Mouse (Mus musculus): ENCODE measurements around the gene Gm9736.
"Not testable (repeated sequence)": the region's sequence is repeated elsewhere in the genome, so short reads cannot be mapped to it uniquely, and the experiment has no call there.

Gm9736 gene

GRCm38 (mm10) chr10:77751254-77751653 lies at the start of gene Gm9736:
Gm9736 (minus strand) TSS chr10:77751354.
- not testable (repeated sequence) for DNase-seq (ENCODE audit: low spot score in 2 of 2)

- no peak for DNase-seq (ENCODE audit: low spot score in 2 of 2)
Observed at GRCm38 (mm10) chr10:77798921-77799508, 47.9 kb upstream of the Gm9736 start, which contains the start of gene Gm19668. Gm19668 (minus strand) TSS chr10:77799133.

GRCm38 (mm10) chr10:77798164-77798920 lies 47.2 kb upstream of the Gm9736 start:
- not testable (repeated sequence) for DNase-seq (ENCODE audit: low spot score in 2 of 2)

GRCm38 (mm10) chr10:77797677-77798076 lies 46.5 kb upstream of the Gm9736 start:
- no peak for DNase-seq (ENCODE audit: low spot score in 2 of 2)

GRCm38 (mm10) chr10:77794976-77795375 lies 43.8 kb upstream of the Gm9736 start, which contains the start of gene Gm9639:
Gm9639 (minus strand) TSS chr10:77795076.
- DNase-seq (ENCODE audit: low spot score in 2 of 2): no peak

GRCm38 (mm10) chr10:77788621-77789020 lies 37.5 kb upstream of the Gm9736 start:
- no peak for DNase-seq (ENCODE audit: low spot score in 2 of 2)

GRCm38 (mm10) chr10:77787876-77788275 lies 36.7 kb upstream of the Gm9736 start, which contains the start of gene Gm7137:
Gm7137 (minus strand) TSS chr10:77788200.
- DNase-seq (ENCODE audit: low spot score in 2 of 2): not testable (repeated sequence)

GRCm38 (mm10) chr10:77783396-77783795 lies 32.2 kb upstream of the Gm9736 start:
- DNase-seq (ENCODE audit: low spot score in 2 of 2): not testable (repeated sequence)

GRCm38 (mm10) chr10:77782442-77782841 lies 31.3 kb upstream of the Gm9736 start, which contains the start of gene Gm3250:
Gm3250 (minus strand) TSS chr10:77782542.
- DNase-seq (ENCODE audit: low spot score in 2 of 2): not testable (repeated sequence)

GRCm38 (mm10) chr10:77776844-77777243 lies 25.7 kb upstream of the Gm9736 start, which contains the start of gene Gm7138:
Gm7138 (minus strand) TSS chr10:77776944.
- not testable (repeated sequence) for DNase-seq (ENCODE audit: low spot score in 2 of 2)

- DNase-seq (ENCODE audit: low spot score in 2 of 2): not testable (repeated sequence)
Observed at GRCm38 (mm10) chr10:77772142-77772541, 21.0 kb upstream of the Gm9736 start.

GRCm38 (mm10) chr10:77771225-77771624 lies 20.1 kb upstream of the Gm9736 start, which contains the start of gene Gm3238:
Gm3238 (minus strand) TSS chr10:77771325.
- not testable (repeated sequence) for DNase-seq (ENCODE audit: low spot score in 2 of 2)

- no peak for DNase-seq (ENCODE audit: low spot score in 2 of 2)
Observed at GRCm38 (mm10) chr10:77769727-77770126, 18.6 kb upstream of the Gm9736 start.

- DNase-seq (ENCODE audit: low spot score in 2 of 2): not testable (repeated sequence)
Observed at GRCm38 (mm10) chr10:77759582-77759981, 8.4 kb upstream of the Gm9736 start, which contains the start of gene Gm3233. Gm3233 (minus strand) TSS chr10:77759682.

- no peak for DNase-seq (ENCODE audit: low spot score in 2 of 2)
Observed at GRCm38 (mm10) chr10:77753448-77753847, 2.3 kb upstream of the Gm9736 start.

- not testable (repeated sequence) for DNase-seq (ENCODE audit: low spot score in 2 of 2)
Observed at GRCm38 (mm10) chr10:77752312-77752711, 1.2 kb upstream of the Gm9736 start.

GRCm38 (mm10) chr10:77750686-77751085 lies 468 bp downstream of the Gm9736 start:
- not testable (repeated sequence) for DNase-seq (ENCODE audit: low spot score in 2 of 2)

- DNase-seq (ENCODE audit: low spot score in 2 of 2): not testable (repeated sequence)
Observed at GRCm38 (mm10) chr10:77741924-77742688, 9.0 kb downstream of the Gm9736 start, which contains the start of gene Gm18596. Gm18596 (minus strand) TSS chr10:77742638.

- DNase-seq (ENCODE audit: low spot score in 2 of 2): no peak
Observed at GRCm38 (mm10) chr10:77738929-77739328, 12.2 kb downstream of the Gm9736 start.

- no peak for DNase-seq (ENCODE audit: low spot score in 2 of 2)
Observed at GRCm38 (mm10) chr10:77735928-77736327, 15.2 kb downstream of the Gm9736 start.

GRCm38 (mm10) chr10:77729241-77729640 lies 21.9 kb downstream of the Gm9736 start:
- no peak for DNase-seq (ENCODE audit: low spot score in 2 of 2)

- DNase-seq (ENCODE audit: low spot score in 2 of 2): no peak
Observed at GRCm38 (mm10) chr10:77728280-77728679, 22.9 kb downstream of the Gm9736 start.
